Mouse (Mus musculus) heart, postnatal 25 days (tissue): ENCODE data around the gene Clip2. TPM values are rescaled to one million over a fixed set of nuclear protein-coding genes. Genes with fewer than 3 reads are reported as not detected.

Source experiments
- DNase-seq: peaks from one replicate; pipeline ENCODE4 v3.0.0; 2022; ENCODE audit warnings: low spot score
- intact Hi-C: fragments of 180-260 bp; cut with DNase I; formaldehyde crosslinking; loops from one replicate; pipeline ENCODE4 v1.15.1; 2025
- total RNA-seq, 2 experiments: library from RNA; stranded (reverse); gene quantifications; 2 replicates each; pipeline ENCODE4 v1.2.3; 2021

The Clip2 gene
- total RNA-seq, 2 experiments from 2014 or later: 6.9 to 7.9 TPM

DNA sequence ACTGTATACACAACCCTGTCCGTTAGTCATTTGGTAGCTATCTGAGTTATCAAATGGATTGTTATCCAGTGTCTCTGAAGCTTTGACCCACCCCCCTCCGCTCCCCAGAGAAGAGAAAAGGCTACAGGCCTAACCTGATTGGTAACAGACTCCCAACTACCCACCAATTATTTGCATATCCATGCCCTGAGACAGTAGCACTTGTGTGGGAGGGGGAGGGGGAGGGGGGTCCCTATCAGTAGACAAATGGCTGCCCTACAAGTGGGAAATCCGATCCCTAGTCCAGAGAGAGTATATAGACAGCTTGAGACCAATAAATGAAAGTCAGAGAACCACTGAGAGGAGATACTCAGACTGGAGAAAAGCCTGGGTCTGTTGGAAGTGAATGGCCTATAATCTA, 15.8 kb upstream of the Clip2 start:
- no peak for DNase-seq
- intact Hi-C loops: loop anchor here (2.0 kb wide), 1 partner anchor 13 kb away; no protein-coding TSS in a partner anchor

DNA sequence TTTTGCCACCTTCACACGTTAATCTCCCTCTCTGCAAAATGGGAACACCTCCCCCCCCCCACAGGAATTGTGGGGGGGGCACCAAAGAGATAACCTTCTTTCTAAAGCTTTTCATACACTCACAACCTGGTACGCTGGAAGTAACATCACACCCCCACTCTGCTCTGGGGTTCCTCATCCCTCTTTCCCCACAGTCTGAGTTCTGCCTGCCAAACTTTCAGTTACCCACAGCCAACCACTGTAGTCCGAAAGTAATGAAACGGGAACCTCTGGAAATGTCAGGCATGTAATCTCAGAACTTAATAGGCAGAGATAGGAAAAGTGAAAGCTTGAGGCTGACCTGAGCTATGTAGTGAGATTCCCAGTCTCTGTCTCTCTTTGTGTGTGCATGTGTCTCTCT, 15.2 kb upstream of the Clip2 start:
- intact Hi-C loops: no loop called here

DNA sequence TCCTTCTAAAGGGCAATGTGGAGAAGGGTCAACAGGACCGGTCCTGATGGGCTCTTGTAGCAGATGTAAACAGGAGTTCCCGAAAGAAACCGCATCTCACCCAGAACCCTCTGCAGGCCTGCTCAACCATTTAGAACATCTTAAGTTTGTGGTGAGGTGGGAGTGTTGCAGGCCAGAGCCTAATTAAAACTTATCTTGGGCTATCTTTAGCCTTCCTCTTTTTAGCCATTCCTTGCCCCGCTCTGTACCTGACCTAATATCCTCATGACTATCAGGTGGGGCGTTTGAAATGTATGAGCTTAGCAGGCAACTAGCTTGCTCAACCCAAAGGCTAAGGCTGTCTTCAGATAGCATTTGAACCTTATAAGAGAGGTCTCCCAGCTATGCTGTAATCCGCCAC, 13.5 kb upstream of the Clip2 start:
- intact Hi-C loops: no loop called here

More for the DNA sequence above, 15.2 kb upstream of the Clip2 start:
- no peak for DNase-seq

DNA sequence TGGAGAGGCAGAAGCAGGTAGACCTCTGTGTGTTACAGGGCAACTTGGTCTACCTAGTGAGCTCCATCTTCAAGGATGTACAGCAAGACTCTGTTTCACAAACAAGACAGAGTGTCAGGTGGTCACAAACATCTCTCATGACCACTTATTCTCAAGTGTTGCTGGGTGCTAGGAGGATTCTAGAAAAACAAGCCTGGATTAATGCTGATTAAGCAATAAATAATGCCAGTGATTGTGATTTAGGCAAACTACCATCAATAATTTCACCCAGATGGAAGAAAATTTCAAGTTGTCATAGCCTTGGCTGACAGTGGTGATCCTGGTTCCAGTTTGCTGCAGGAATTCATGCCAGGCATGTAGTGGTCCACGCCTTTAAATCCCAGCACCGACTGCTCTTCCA, 12.0 kb upstream of the Clip2 start:
- intact Hi-C loops: no loop called here
- no peak for DNase-seq

More for the DNA sequence above, 13.5 kb upstream of the Clip2 start:
- DNase-seq: no peak

DNA sequence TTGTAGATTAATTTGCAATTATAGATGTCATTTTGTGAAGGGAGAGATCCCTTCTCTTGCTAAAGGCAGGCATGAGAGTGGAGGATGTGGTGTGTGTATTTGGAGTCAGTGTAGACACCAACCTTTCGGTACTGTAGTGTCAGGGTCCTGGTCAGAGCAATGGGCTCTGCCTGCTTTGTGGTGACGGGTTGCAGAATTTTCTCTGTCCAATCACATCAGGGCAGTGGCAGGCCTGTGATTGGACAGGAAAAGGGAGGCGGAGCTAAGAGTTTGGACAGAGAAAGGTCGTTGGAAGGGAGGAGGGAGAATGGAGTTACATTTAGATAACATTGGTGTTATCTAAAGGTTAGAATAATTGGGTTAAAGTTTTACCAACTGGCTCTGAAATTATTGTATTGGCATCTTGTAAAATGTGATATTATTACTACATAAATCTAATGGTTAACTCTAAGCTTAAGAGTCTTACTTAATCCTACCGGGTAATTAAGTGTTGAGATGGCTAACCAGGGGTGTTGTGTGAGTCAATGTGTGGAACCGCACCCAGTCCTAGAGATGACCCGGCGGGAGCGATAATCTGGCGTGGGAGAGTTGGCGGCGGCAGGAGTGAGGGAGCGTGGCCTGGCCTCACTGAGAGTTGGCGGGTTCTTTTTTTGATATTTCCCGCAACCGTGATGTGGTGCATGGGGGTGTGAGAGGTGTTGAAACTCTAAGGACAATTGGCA, 8.4 kb upstream of the Clip2 start:
- no peak for DNase-seq
- intact Hi-C loops: no loop called here

DNA sequence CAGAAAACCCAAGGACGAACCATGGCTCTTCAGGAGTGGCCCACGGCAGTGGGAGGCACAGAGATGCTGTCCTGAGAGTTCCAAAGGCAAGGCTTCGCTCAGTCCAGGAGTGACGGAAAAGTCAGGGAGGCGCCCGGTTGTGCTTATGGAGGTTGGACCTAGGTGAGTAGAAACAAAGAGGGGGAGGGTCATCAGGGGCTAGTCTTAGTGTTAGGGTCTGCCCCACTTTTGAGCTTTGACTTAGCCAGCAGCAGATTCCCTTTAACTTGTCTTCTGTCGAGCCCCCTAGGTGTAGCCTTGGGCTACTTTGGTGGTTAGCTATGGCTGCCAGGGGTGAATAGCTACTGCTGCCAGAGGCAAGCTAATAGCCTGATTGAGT, 7.8 kb upstream of the Clip2 start, which contains the start of gene Syna:
Syna (minus strand) TSS at position 101 of the 379 bp plus-strand sequence.
- DNase-seq: no peak
- intact Hi-C loops: no loop called here

DNA sequence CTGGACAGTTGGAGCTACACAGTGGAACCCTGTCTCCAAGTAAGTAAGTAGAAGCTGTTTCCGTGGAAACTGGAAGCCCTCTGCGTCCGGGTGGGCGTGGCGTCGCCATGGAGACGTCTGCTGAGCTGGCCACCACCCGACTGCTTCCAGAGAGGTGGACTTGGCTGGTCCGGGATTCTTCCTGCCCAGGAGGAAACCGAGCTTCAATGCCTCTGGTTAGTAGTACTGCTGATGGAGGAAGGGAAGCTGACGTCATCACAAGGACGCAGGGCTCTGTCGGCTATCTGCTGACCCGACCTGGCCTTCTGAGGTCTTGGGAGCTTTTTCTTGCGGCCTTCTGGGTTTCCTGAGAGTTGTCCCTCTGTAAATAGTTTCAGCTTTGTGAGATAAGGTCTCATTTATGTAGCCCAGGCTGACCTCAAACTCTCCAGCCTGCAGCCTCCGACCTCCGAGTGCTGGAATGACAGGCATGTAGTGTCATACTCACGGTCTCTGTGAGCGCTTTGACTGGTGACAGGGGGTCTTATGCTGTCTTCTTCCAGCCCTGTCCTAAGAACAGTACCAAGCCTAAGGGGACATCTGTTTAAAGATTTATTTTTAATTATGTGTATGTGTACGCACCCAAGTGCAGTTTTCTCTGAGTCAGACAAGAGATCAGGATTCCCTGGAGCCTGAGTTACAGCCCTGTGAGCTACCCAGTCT, 3.4 kb upstream of the Clip2 start:
- intact Hi-C loops: loop anchor here (2.0 kb wide), 1 partner anchor 13 kb away; no protein-coding TSS in a partner anchor
- DNase-seq: peak; percentile 83

DNA sequence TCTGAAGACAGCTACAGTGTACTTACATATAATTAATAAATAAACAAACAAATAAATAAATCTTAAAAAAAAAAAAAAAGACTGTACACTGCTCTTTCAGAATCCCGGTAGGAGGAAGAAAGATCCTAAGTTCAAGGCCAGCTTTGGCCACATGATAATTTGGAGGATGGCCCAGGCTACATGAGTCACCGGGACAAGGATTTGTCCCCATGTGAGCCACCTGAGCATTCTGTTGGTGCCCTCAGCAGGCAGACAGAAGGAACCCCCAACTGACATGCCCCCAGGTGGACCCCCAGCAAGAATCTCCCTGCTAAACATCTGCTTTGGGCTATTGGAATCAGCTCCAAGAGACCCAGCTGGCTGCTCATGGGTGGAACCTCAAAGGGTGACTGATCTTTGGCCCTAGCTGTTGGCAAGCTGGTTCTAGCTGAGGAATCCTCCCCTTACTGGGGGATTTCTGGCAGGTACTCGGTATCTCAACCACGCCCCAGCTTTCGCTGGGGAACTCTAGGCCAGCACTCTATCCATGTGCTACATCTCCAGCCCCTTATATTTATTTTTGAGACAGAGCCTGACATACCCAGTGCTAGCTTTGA, 1.8 kb upstream of the Clip2 start:
- DNase-seq: no peak
- intact Hi-C loops: loop anchor here (2.0 kb wide), 1 partner anchor 15 kb away; no protein-coding TSS in a partner anchor

DNA sequence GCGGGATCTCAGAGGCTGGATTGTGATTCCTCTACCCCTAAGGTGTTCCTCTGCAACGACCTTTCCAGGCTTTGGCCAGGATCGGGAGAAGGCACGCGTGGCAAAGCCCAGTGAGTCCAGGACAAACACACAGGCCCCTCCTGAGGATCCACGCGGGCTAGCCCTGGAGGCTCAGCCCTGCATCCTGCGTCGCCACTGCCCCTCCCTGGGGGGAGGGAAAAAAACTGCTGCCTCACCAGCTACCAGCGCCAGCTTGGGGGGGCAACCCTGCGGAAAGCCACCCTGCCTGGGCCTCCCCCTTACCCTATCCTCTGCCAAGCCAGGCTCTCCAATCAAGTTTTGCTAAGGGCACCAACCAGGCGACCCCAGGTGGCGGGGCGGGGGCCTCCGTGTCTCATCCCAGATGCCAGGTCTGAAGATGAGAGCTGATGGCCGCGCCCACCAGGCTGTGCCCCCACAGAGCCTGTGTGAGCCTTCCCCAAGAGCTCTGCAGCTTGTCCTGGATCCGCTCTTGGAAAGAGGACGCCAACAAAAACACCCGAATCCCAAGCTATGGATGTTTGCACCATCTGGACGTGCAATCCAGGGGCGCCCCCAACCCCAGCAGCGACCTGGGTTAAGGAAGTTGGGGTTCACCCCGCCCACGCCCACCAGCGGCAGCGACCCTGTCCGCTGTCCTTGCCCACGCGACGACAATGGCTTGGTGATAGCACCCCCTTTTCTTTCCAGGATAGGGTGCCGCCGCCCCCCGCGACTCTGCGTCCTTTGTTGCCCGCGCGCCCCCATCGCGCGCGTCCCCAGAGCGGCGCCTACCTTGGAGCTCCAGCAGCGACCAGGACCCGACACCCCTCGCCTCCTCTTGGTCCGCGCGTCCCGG, 763 bp downstream of the Clip2 start:
- intact Hi-C loops: loop anchor here (1.0 kb wide), 1 partner anchor 21 kb away; no protein-coding TSS in a partner anchor
- DNase-seq: no peak

DNA sequence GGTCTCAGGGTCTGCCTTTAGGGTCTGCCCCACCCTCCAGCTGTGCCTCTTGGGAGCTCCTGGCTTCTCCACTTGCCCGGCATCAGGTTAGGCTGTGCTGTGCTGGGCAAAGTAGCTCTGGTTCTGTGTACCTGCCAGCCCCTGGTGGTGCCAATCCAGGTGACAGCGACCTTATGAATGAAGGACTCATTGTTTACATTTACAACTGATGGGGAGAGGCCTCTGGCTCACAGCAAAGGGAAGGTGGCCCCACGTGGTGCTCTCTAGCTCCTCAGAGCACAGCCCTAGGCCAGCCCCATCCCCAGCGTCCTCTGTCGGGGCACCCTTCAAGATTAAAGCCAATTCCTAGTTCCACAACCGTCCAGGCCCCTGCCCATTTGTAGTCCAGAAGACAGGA, 1.4 kb downstream of the Clip2 start:
- no peak for DNase-seq
- intact Hi-C loops: no loop called here

DNA sequence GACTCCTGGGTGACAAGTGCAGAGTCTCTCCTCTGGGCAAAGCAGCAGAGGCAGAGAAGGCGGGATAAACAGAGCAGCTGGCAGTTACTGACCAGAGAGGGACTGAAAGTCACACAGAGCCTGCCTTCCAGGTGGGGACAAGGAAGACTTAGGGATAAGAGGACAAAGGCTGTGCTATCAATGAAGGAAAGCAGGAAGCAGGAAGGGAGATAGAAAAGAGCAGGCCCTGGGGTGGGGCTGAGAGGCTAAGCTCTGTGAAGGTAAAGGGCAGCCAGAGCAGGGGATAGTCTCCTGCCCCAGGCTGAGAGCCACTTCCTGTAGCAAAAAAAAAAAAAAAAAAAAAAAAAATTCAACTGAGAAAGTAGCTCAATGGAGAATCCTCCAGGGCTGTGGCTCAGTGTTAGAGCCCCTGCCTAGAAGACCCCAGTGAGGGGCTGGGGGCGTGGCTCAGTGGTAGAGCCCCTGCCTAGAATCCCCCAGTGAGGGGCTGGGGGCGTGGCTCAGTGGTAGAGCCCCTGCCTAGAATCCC, 2.5 kb downstream of the Clip2 start:
- intact Hi-C loops: loop anchor here (5.0 kb wide), 1 partner anchor 33 kb away; the partner anchor contains the start of gene Rfc2
- DNase-seq: no peak

DNA sequence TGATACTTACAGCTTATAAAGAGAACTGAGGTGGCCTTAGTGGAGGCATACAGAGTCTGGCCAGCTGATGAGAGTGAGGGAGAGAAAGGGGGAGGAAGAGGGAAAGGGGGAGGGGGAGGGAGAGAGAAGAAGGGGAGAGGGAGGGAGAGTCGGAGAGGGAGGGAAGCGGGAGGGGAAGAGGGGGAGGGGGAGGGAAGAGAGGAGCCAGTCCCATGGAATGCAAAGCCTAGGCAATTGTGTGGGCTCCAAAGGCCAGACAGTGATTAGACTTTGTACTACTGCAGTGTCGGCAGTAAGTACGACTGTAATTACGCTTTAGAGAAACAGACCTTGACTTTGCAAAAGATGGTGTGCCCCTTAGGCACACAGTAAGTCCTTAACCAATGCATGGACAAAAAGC, 3.9 kb downstream of the Clip2 start:
- intact Hi-C loops: loop anchor here (5.0 kb wide), 1 partner anchor 34 kb away; the partner anchor contains the start of gene Rfc2
- no peak for DNase-seq

DNA sequence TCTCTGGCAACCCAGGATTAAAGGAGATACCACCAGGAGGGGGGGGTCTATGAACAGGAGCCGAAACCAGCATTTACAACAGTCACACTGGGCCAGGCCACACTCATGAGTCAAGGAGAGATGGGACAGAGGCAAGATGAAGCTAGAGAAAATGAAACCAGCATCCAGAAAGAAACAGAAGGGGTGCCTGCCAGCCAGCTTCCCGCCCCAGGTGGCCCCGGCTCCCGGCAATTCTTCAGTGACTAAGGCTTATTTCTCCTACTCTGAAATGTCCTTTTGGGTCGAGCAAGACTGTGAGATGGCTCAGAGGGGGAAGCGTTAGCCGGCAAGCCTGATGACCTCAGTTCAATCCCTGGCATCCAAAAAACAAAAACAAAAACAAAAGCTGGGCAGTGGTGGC, 5.4 kb downstream of the Clip2 start:
- intact Hi-C loops: loop anchor here (5.0 kb wide), 1 partner anchor 36 kb away; the partner anchor contains the start of gene Rfc2
- DNase-seq: no peak

DNA sequence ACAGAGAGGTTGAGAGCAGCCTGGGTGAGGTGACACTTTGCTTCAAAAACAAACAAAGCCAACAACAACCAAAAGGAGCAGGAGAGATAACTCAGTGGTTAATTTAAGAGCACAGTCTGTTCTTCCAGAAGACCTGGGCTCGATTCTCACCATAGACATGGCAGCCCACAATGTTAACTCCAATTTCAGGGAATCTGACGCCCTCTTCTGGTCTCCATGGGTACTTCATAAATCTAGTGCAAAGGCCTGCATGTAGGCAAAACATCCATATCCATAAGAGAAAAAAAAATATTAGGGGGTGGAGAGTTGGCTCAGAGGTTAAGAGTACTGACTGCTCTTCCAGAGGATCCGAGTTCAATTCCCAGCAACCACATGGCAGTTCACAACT, 7.0 kb downstream of the Clip2 start:
- DNase-seq: no peak
- intact Hi-C loops: loop anchor here (2.0 to 5.0 kb wide), 3 partner anchors 16 to 38 kb away; partner anchors contain the start of gene Rfc2

DNA sequence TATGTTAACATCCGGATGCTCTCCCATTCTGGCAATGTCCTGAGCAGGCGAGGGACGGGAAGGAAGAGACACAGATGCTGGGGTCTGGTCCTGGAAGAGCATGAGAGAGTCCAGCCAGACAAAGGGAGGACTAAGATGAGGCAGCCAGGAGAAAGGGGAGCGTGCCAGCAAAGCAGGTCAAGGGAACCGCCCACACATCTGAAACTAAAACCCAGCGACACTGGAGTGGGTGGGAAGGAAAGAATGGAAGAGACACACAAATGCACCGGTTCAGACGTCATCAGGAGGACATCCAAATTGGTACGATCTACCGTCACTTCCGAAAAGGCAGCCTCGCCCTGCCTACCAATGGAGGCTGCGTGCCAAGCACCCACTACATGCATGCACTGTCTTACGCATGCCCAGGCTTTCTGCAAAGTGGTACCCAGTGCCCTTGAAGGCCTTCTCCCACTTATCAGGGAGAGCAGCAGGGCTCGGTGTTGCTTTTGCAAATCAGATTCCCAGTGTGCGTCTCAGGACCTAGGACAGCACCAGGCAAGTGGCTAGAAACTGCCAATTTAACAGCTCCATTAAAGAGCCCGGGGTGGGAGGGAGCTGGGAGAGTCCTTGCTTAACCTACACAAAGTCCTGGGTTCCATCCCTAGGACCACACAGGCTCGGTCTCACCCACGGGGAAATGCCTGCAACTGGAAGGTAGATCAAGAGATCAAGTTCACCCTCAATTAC, 7.6 kb downstream of the Clip2 start:
- peak; percentile 40 for DNase-seq
- intact Hi-C loops: loop anchor here (2.0 to 5.0 kb wide), 3 partner anchors 16 to 38 kb away; partner anchors contain the start of gene Rfc2

DNA sequence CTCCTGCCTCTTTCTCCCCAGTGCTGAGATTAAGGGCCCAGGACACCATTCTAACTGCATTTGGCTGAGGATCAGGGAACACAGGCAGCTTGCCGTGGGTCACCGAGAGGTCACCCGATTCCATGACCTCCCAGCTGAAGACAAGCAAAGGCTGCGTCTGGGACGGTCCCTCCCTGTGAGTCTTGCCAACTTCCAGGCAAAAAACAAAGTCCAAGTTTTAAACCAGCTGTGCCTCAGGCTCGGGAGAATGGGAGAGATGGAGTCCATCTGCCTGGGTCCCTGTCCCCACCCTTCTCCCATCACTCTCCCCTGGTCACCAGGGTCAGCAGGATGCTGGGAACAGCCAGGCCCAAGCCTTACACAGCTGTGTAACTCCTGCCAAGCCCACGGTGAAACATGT, 10.6 kb downstream of the Clip2 start:
- intact Hi-C loops: no loop called here
- peak; percentile 84 for DNase-seq

DNA sequence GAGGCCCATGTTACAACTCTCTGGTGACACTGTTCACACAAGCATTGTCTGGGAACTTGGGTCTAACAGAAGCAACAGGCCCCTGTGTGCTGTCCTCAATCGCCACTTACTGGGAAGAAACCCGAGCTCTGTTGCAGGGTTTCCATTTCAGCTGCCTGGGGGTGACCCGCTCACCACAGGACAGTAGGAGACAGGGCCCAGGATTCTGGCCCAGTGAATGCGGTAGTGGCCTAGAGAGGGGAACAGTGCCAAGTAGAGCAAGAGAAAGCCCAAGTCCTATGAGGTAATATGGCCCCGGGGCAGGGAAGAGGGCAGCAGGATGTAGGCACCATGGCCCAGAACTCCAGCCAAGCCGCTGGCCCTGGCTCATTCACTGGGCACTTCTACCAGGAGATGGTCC, 11.4 kb downstream of the Clip2 start:
- intact Hi-C loops: no loop called here
- DNase-seq: peak; percentile 28

DNA sequence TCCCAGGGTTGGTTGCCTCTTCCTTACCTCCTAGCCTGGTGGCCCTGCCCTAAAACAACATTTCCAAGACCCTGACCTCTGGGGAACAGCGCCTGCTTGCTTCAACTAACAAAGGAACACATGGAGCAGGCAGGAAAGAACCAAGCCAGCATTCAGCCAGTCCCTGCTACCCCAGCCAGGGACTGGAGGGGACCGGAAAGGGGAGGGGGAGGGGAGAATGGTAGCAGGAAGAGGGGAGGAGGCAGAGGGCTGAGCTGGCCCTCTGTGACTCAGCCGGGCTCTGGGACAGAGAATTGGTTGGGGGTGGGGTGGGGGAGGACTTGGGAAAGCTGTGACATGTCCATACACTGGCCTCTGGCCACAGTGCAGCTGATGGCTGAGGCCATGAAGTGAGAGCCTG, 12.3 kb downstream of the Clip2 start:
- peak; percentile 78 for DNase-seq
- intact Hi-C loops: no loop called here

DNA sequence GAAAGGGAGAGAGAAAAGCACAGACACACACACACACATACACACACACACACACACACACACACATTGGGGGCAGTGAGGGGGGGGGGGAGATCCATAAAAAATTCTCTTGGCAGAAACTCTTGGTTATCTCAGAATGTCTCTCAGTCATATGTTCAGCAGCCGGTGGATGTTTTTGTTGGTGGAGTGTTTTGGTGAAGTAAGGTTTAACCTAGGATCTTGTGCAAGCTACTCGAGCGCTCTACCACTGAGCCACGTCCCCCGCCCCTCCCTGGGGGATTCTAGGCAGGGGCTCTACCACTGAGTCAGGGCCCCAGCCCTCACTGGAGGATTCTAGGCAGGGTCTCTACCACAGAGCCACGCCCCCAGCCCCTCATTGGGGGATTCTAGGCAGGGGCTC, 16.2 kb downstream of the Clip2 start:
- intact Hi-C loops: no loop called here
- DNase-seq: no peak
